ENCODE assay signal across 10 mouse cellular contexts in the genomic region with DNA sequence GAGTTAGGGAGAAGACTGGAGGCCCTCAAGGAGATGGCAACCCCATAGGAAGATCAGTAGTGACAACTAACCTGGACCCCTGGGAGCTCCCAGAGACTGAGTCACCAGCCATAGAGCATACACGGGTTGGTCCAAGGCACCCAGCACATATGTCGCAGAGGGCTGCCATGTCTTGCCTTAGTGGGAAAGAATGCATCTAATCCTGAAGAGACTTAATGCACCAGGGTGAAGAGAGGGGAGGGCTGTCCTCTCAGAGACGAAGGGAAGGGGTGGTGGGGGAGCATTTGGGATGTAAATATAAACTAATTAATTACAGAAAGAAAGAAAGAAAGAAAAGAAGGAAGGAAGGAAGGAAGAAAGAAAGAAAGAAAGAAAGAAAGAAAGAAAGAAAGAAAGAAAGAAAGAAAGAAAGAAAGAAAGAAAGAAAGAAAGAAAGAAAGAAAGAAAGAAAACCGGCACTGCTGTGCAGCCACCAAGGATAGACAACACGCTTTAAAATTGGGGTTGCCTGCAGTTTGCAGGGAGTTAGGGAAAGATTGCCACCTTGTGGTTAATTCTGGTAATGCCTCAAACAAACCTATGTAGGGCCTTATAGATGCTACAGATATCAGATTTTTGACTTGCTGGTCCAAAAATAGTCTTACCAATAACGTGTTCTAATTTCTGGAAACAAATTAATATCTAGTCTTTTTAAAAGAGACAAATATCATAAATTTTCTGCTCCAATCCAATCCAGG. TPM values are rescaled to one million over a fixed set of nuclear protein-coding genes. Genes with fewer than 3 reads are reported as not detected.
A peak's percentile ranks its signal among the peaks of the same experiment; 100 is the strongest.
DNase-seq lines count a peak whose midpoint lies in the region; ATAC-seq and TF ChIP-seq lines count a peak whose summit lies in the region.
"Had no signal": no experiment of that assay in that cellular context is flagged by ENCODE, and none has a peak within 500 bp of the region (broad histone marks: within the 10 kb centered on the region; RNA-seq: fewer than 3 reads in every experiment).

No protein-coding gene starts in this region.

- H3K27me3 ChIP-seq in forebrain, embryonic 10.5 days (ENCODE audit: poor library complexity, severe bottlenecking) = peaks cover 39% of the 10 kb centered on the region
- H3K27me3 ChIP-seq in intestine, embryonic 15.5 days (replicated peaks) = 0 out of 2 replicates have a peak, but pooled peaks cover 4% of the 10 kb centered on the region
- no peaks in the 10 kb centered on the region for H3K27me3 ChIP-seq in liver, adult 2 months (ENCODE audit: control insufficient read depth, insufficient read depth, low read length)
- no peaks in the 10 kb centered on the region for H3K27me3 ChIP-seq in neural tube, embryonic 14.5 days (ENCODE audit: control insufficient read depth, insufficient read depth, low read length)

- no peak overlapping the region for H3K27ac ChIP-seq in forebrain, embryonic 10.5 days
- H3K27ac ChIP-seq in intestine, embryonic 15.5 days = no peak overlapping the region
- no peak overlapping the region for H3K27ac ChIP-seq in liver, adult 2 months (replicated peaks; ENCODE audit: insufficient read depth, low read depth, low read length)
- no peak overlapping the region for H3K27ac ChIP-seq in neural tube, embryonic 14.5 days (ENCODE audit: low read depth, low read length)

- peak; percentile 70; the same call in 1 of the 2 replicates for TF ChIP-seq CTCF in brain, embryonic 14.5 days (IDR thresholded peaks at IDR 0.05; ENCODE audit: borderline replicate concordance, extremely low read depth, insufficient read depth, insufficient read length)
- TF ChIP-seq CTCF in liver, adult 2 months (IDR thresholded peaks at IDR 0.05; ENCODE audit: low read depth, low read length) = peak; percentile 37; the same call in 1 of the 2 replicates

- peaks cover 23% of the 10 kb centered on the region for H3K4me1 ChIP-seq in forebrain, embryonic 10.5 days
- peaks cover 6% of the 10 kb centered on the region for H3K4me1 ChIP-seq in intestine, embryonic 15.5 days (replicated peaks)
- no peaks in the 10 kb centered on the region for H3K4me1 ChIP-seq in liver, adult 2 months (ENCODE audit: control insufficient read depth, insufficient read depth, low read length)
- peaks cover 17% of the 10 kb centered on the region for H3K4me1 ChIP-seq in neural tube, embryonic 14.5 days (ENCODE audit: control insufficient read depth, insufficient read depth, low read length)

- DNase-seq in urinary bladder, postnatal 14 days (ENCODE audit: low spot score) = peak; percentile 70
- no peak for DNase-seq in urinary bladder, postnatal 10 days (ENCODE audit: low spot score)
- peak; percentile 94 for DNase-seq in brain, embryonic 14.5 days (ENCODE audit: low read depth)
- peak; percentile 40 for DNase-seq in forebrain, embryonic 10.5 days (ENCODE audit: extremely low spot score, low spot score)
- DNase-seq in liver, adult 2 months (ENCODE audit: extremely low read depth, low read depth, low spot score) = peak; percentile 66
- no peak for DNase-seq in urinary bladder, postnatal 4 days (ENCODE audit: low spot score in 2 of 2)

- no peaks in the 10 kb centered on the region for H3K9me3 ChIP-seq in forebrain, embryonic 10.5 days
- no peaks in the 10 kb centered on the region for H3K9me3 ChIP-seq in intestine, embryonic 15.5 days
- no peaks in the 10 kb centered on the region for H3K9me3 ChIP-seq in neural tube, embryonic 14.5 days (ENCODE audit: control insufficient read depth, low read length)

- no peak overlapping the region for H3K4me3 ChIP-seq in forebrain, embryonic 10.5 days
- no peak overlapping the region for H3K4me3 ChIP-seq in intestine, embryonic 15.5 days (replicated peaks)
- H3K4me3 ChIP-seq in liver, adult 2 months (ENCODE audit: insufficient read depth, low read depth, low read length) = no peak overlapping the region
- H3K4me3 ChIP-seq in neural tube, embryonic 14.5 days (ENCODE audit: low read depth, low read length) = no peak overlapping the region

- no peak for TF ChIP-seq POLR2A in brain, embryonic 14.5 days (IDR thresholded peaks at IDR 0.05; ENCODE audit: borderline replicate concordance, extremely low read depth, insufficient read depth, insufficient read length, poor library complexity, severe bottlenecking)
- TF ChIP-seq POLR2A in liver, adult 2 months (IDR thresholded peaks at IDR 0.05; ENCODE audit: extremely low read depth, insufficient read depth, low read length) = no peak

- peak; percentile 72; the same call in 1 of the 2 replicates for ATAC-seq in intestine, embryonic 15.5 days
- peak; percentile 67; the same call in 1 of the 2 replicates for ATAC-seq in neural tube, embryonic 14.5 days (ENCODE audit: low read depth)

- H3K9ac ChIP-seq in intestine, embryonic 15.5 days = no peak overlapping the region
- H3K9ac ChIP-seq in liver, adult 2 months (ENCODE audit: low read depth, low read length) = no peak overlapping the region
- H3K9ac ChIP-seq in neural tube, embryonic 14.5 days (replicated peaks; ENCODE audit: low read depth, low read length) = no peak overlapping the region

- no peak overlapping the region for H3K4me2 ChIP-seq in intestine, embryonic 15.5 days (replicated peaks)
- H3K4me2 ChIP-seq in neural tube, embryonic 14.5 days (ENCODE audit: low read depth, low read length) = no peak overlapping the region

- no peaks in the 10 kb centered on the region for H3K79me2 ChIP-seq in liver, adult 2 months (ENCODE audit: control insufficient read depth, insufficient read depth, low read length)

- no peaks in the 10 kb centered on the region for H3K36me3 ChIP-seq in forebrain, embryonic 10.5 days (replicated peaks)
- no peaks in the 10 kb centered on the region for H3K36me3 ChIP-seq in intestine, embryonic 15.5 days
- H3K36me3 ChIP-seq in liver, adult 2 months (ENCODE audit: control insufficient read depth, insufficient read depth, low read length) = no peaks in the 10 kb centered on the region
- H3K36me3 ChIP-seq in neural tube, embryonic 14.5 days (ENCODE audit: control insufficient read depth, insufficient read depth, low read length) = no peaks in the 10 kb centered on the region

- WGBS in forebrain, embryonic 10.5 days = 35% methylated on average over 6 of the region's 6 CpGs
- 33% methylated on average over 6 of the region's 6 CpGs for WGBS in intestine, embryonic 15.5 days
- 37% methylated on average over 6 of the region's 6 CpGs for WGBS in liver, adult 2 months
- WGBS in neural tube, embryonic 14.5 days = 34% methylated on average over 6 of the region's 6 CpGs

RNA-seq across cellular contexts. Expression of a gene that starts 30.1 kb away (rescaled TPM):
- polyA plus RNA-seq in brain, embryonic 14.5 days (2012; rRNA removed) = 1.7 and 2.2 TPM in 2 replicates
- 2.1 and 2.2 TPM in 2 replicates for polyA plus RNA-seq in forebrain, embryonic 10.5 days (2016; fragmentation: Nextera tagmentation; extraction: Ambion mirVana)
- 5.2 TPM in 2 replicates for polyA plus RNA-seq in intestine, embryonic 15.5 days (2015; fragmentation: Nextera tagmentation; extraction: Ambion mirVana)
- total RNA-seq in liver, adult 2 months (2014; rRNA removed) = 0.46 and 1.0 TPM in 2 replicates
- 0.69 and 1.7 TPM in 2 replicates for polyA plus RNA-seq in liver, adult 2 months (2012; rRNA removed)
- polyA plus RNA-seq in neural tube, embryonic 14.5 days (2014; fragmentation: Nextera tagmentation; extraction: Ambion mirVana) = 2.1 and 2.4 TPM in 2 replicates

RNA-seq across cellular contexts. Expression of a gene that starts 34.8 kb away (rescaled TPM):
- not detected in 2 replicates for polyA plus RNA-seq in brain, embryonic 14.5 days (2012; rRNA removed)
- not detected in 2 replicates for polyA plus RNA-seq in forebrain, embryonic 10.5 days (2016; fragmentation: Nextera tagmentation; extraction: Ambion mirVana)
- not detected in 2 replicates for polyA plus RNA-seq in intestine, embryonic 15.5 days (2015; fragmentation: Nextera tagmentation; extraction: Ambion mirVana)
- not detected in 2 replicates for total RNA-seq in liver, adult 2 months (2014; rRNA removed)
- not detected in 2 replicates for polyA plus RNA-seq in liver, adult 2 months (2012; rRNA removed)
- not detected in 2 replicates for polyA plus RNA-seq in neural tube, embryonic 14.5 days (2014; fragmentation: Nextera tagmentation; extraction: Ambion mirVana)
- polyA plus RNA-seq: heart, embryonic 14.5 days; small intestine, adult 2 months had no signal

Comparison
In these comparisons a context has a peak if more than half of its experiments do, and no peak if none do; other contexts are left out.
1. DNase-seq: peak in urinary bladder, postnatal 14 days (single experiment), brain, embryonic 14.5 days (single experiment), forebrain, embryonic 10.5 days (single experiment) and liver, adult 2 months (single experiment); none in urinary bladder, postnatal 10 days (single experiment) and urinary bladder, postnatal 4 days (0 of 2).